In the genomic region with DNA sequence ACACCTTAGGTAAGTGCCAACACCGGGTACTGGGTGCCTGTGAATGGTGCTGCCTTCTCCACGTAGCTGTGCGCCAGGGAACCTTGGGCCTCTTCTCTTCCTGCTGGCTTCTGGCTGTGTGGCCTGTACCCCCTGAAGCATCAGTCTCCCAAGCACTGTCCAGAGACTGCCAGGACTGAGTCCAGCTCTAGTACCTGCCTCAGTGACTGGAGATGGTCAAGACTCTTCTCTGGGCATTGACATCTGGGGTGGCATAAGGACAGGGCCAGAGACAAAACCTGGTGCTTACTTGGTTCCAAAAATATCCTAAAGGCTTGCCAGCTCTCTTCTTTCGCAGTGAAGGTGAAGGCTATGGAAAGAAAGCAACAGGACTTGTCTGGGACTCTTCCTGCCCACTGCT, we compare ENCODE assay signal across 18 mouse cellular contexts. TPM values are rescaled to one million over a fixed set of nuclear protein-coding genes. Genes with fewer than 3 reads are reported as not detected.
DNase-seq lines count a peak whose midpoint lies in the region; TF ChIP-seq lines count a peak whose summit lies in the region.
"Had no signal": no experiment of that assay in that cellular context is flagged by ENCODE, and none has a peak within 500 bp of the region (broad histone marks: within the 10 kb centered on the region; RNA-seq: fewer than 3 reads in every experiment).

No protein-coding gene starts in this region.

- no peak for TF ChIP-seq CTCF in cerebellum, adult 2 months (IDR thresholded peaks at IDR 0.05; ENCODE audit: borderline replicate concordance, insufficient read depth, low read depth, low read length)
- no peak for TF ChIP-seq CTCF in lung, adult 2 months (IDR thresholded peaks at IDR 0.05; ENCODE audit: insufficient read depth, low read length)

- peaks cover 64% of the 10 kb centered on the region for H3K4me1 ChIP-seq in cerebellum, adult 2 months (ENCODE audit: control insufficient read depth, insufficient read depth, low read length)
- H3K4me1 ChIP-seq in lung, adult 2 months (ENCODE audit: control insufficient read depth, insufficient read depth, low read length): no peaks in the 10 kb centered on the region
- H3K4me1 ChIP-seq: embryonic facial prominence, embryonic 12.5 days; forebrain, embryonic 15.5 days; heart, embryonic 12.5 days; hindbrain, embryonic 15.5 days had no signal

- no peak for TF ChIP-seq POLR2A in cerebellum, adult 2 months (IDR thresholded peaks at IDR 0.05; ENCODE audit: borderline replicate concordance, insufficient read depth, low read length)
- no peak for TF ChIP-seq POLR2A in lung, adult 2 months (IDR thresholded peaks at IDR 0.05; ENCODE audit: borderline replicate concordance, extremely low read depth, low read depth, low read length)

- H3K27me3 ChIP-seq in cerebellum, adult 2 months (ENCODE audit: control insufficient read depth, insufficient read depth, low read length): no peaks in the 10 kb centered on the region
- H3K27me3 ChIP-seq: embryonic facial prominence, embryonic 12.5 days; forebrain, embryonic 15.5 days; hindbrain, embryonic 15.5 days had no signal

- WGBS in cerebellum, adult 2 months: 11% methylated on average over 4 of the region's 4 CpGs
- WGBS in lung, adult 2 months: 90% methylated on average over 4 of the region's 4 CpGs

- DNase-seq in cerebellum, adult 11 months: peak; percentile 55
- DNase-seq in cerebellum, postnatal 4 days (ENCODE audit: low spot score in 2 of 2): no peak
- DNase-seq in brain, adult 2 months (ENCODE audit: low read depth, low spot score): peak; percentile 87
- peak; percentile 73 to 82 for DNase-seq in cerebellum, adult 2 months
- peak; percentile 44 to 66 for DNase-seq in cerebellum, postnatal 14 days
- DNase-seq in lung, adult 2 months: no peak
- no peak for DNase-seq in spleen, postnatal 14 days (ENCODE audit: low spot score in 2 of 2)
- no peak for DNase-seq in right cerebral cortex, adult 18-20 months
- DNase-seq: adrenal gland, postnatal 14 days; gastrocnemius, postnatal 10 days; heart, postnatal 36 days; kidney, adult 2 months had no signal

- H3K4me3 ChIP-seq in cerebellum, adult 2 months (replicated peaks; ENCODE audit: insufficient read depth, low read depth, low read length): no peak overlapping the region
- no peak overlapping the region for H3K4me3 ChIP-seq in lung, adult 2 months (replicated peaks; ENCODE audit: extremely low read depth, low read depth, low read length)
- H3K4me3 ChIP-seq: embryonic facial prominence, embryonic 12.5 days; forebrain, embryonic 15.5 days; heart, embryonic 12.5 days; hindbrain, embryonic 15.5 days had no signal

- peak overlapping the region; percentile 81 for H3K27ac ChIP-seq in cerebellum, adult 2 months (ENCODE audit: insufficient read depth, low read length)
- H3K27ac ChIP-seq: embryonic facial prominence, embryonic 12.5 days; forebrain, embryonic 15.5 days; hindbrain, embryonic 15.5 days had no signal

RNA-seq across cellular contexts. Expression of a gene that starts 11.7 kb away (rescaled TPM):
- polyA plus RNA-seq in cerebellum, adult 2 months (2012; rRNA removed): 108 and 109 TPM in 2 replicates
- 17.5 and 20.3 TPM in 2 replicates for polyA plus RNA-seq in lung, adult 2 months (2012; rRNA removed)

RNA-seq across cellular contexts. Expression of a gene that starts 15.7 kb away (rescaled TPM):
- polyA plus RNA-seq in cerebellum, adult 2 months (2012; rRNA removed): 2.5 and 3.4 TPM in 2 replicates
- 53.9 and 186 TPM in 2 replicates for polyA plus RNA-seq in lung, adult 2 months (2012; rRNA removed)
- polyA plus RNA-seq: C2C12; forebrain, embryonic 15.5 days; heart, embryonic 12.5 days; hindbrain, embryonic 11.5 days; hindbrain, embryonic 15.5 days had no signal

RNA-seq across cellular contexts. Expression of a gene that starts 45.6 kb away (rescaled TPM):
- 55.9 and 61.3 TPM in 2 replicates for polyA plus RNA-seq in cerebellum, adult 2 months (2012; rRNA removed)
- polyA plus RNA-seq in lung, adult 2 months (2012; rRNA removed): 21.0 and 29.0 TPM in 2 replicates

RNA-seq across cellular contexts. Expression of a gene that starts 45.7 kb away (rescaled TPM):
- polyA plus RNA-seq in cerebellum, adult 2 months (2012; rRNA removed): 79.9 and 86.0 TPM in 2 replicates
- 27.6 and 41.4 TPM in 2 replicates for polyA plus RNA-seq in lung, adult 2 months (2012; rRNA removed)

Comparison
In these comparisons a context has a peak if more than half of its experiments do, and no peak if none do; other contexts are left out.
1. DNase-seq: peak in cerebellum, adult 11 months (single experiment), brain, adult 2 months (single experiment), cerebellum, adult 2 months (2 of 2) and cerebellum, postnatal 14 days (2 of 2); none in cerebellum, postnatal 4 days (0 of 2), lung, adult 2 months (single experiment), spleen, postnatal 14 days (0 of 2) and right cerebral cortex, adult 18-20 months (single experiment).
2. RNA of a gene that starts 15.7 kb away (polyA plus RNA-seq): 53.9 to 186 TPM in lung, adult 2 months; 2.5 to 3.4 TPM in cerebellum, adult 2 months; every median in the first group is over 10 times any median in the second.